Mouse (Mus musculus) spleen, adult 2 months (tissue): ENCODE data around the gene Rap2a. TPM values are rescaled to one million over a fixed set of nuclear protein-coding genes. Genes with fewer than 3 reads are reported as not detected.

Experiments
- DNase-seq, 2 experiments: peaks; one replicate each; pipeline versions ENCODE4 v3.0.0 to v3.0.0-alpha.2; 2012 to 2021; ENCODE audit warnings: low spot score in 2 of 2, low read depth in 1 of 2
- H3K27ac ChIP-seq: fragments of 200-500 bp; 2 replicates; pipeline ENCODE4 v1.5.1; 2012; ENCODE audit warnings: low read length, inconsistent platforms; ENCODE audit not compliant: insufficient read depth
- H3K27me3 ChIP-seq: fragments of 200-500 bp; 2 replicates; pipeline ENCODE4 v1.6.1; 2012; ENCODE audit warnings: mild to moderate bottlenecking, moderate library complexity, low read length, inconsistent platforms; ENCODE audit not compliant: control insufficient read depth, insufficient read depth
- H3K36me3 ChIP-seq: fragments of 200-500 bp; 2 replicates; pipeline ENCODE4 v1.6.1; 2012; ENCODE audit warnings: mild to moderate bottlenecking, low read length, inconsistent platforms; ENCODE audit not compliant: control insufficient read depth, insufficient read depth
- H3K4me1 ChIP-seq: fragments of 200-500 bp; 2 replicates; pipeline ENCODE4 v1.6.1; 2011; ENCODE audit warnings: inconsistent platforms; ENCODE audit not compliant: control insufficient read depth, insufficient read depth, insufficient read length
- H3K4me3 ChIP-seq: fragments of 200-500 bp; 2 replicates; pipeline ENCODE4 v1.5.1; 2011; ENCODE audit warnings: mild to moderate bottlenecking, inconsistent platforms; ENCODE audit not compliant: insufficient read depth, insufficient read length; ENCODE audit errors: extremely low read depth
- CTCF ChIP-seq: fragments of 200-500 bp; IDR thresholded peaks from 2 replicates; pipeline ENCODE4 v1.5.1; 2011; ENCODE audit warnings: mild to moderate bottlenecking, inconsistent platforms; ENCODE audit not compliant: insufficient read depth, insufficient read length, insufficient replicate concordance; ENCODE audit errors: extremely low read depth
- POLR2A ChIP-seq: fragments of 200-500 bp; IDR thresholded peaks from 2 replicates; pipeline ENCODE4 v1.6.1; 2011; ENCODE audit warnings: low read depth, low read length, inconsistent platforms
- WGBS: fragments of 180-500 bp; shearing (Covaris S2); methylation state at CpG from one replicate; pipeline ENCODE4 v1.1.7; 2018; 5-methylcytosine and 5-hydroxymethylcytosine counted together
- polyA plus RNA-seq: library from polyadenylated mRNA; depleted of rRNA; stranded (reverse); fragments of >200 nt; gene quantifications from 2 replicates; pipeline ENCODE4 v1.2.3, GENCODE M21; 2012; rRNA removed

The Rap2a gene
- 9.1 and 9.4 TPM in 2 replicates for polyA plus RNA-seq

GRCm38 (mm10) chr14:120477982-120478568, at the start of gene Rap2a:
Gene Rap2a, plus strand, starts transcription at chr14:120478444.
- under 1% methylated on average over 60 of the region's 78 CpGs for WGBS
- Histone ChIP-seq H3K4me1 (no peaks in the 10 kb centered on the region), H3K36me3 (no peaks in the 10 kb centered on the region), H3K27me3 (peaks cover 3% of the 10 kb centered on the region; the same call in 1 of the 2 replicates), H3K4me3 (peak within 1 kb of the TSS; percentile 82), H3K27ac (peak within 1 kb of the TSS; percentile 99)
- TF ChIP-seq CTCF (no peak), POLR2A (peak; percentile 57)
- DNase-seq: peak; percentile 94

GRCm38 (mm10) chr14:120428497-120428896, 49.7 kb upstream of the Rap2a start:
- no peak for DNase-seq
- H3K27ac ChIP-seq: no peak overlapping the region
- H3K4me3 ChIP-seq: no peak overlapping the region
- 56% methylated on average over 5 of the region's 5 CpGs for WGBS
- peaks cover 10% of the 10 kb centered on the region; the same call in 1 of the 2 replicates for H3K36me3 ChIP-seq
- TF ChIP-seq POLR2A: no peak
- no peaks in the 10 kb centered on the region for H3K4me1 ChIP-seq
- H3K27me3 ChIP-seq: no peaks in the 10 kb centered on the region

- Histone ChIP-seq H3K27ac (no peak overlapping the region), H3K4me3 (no peak overlapping the region), H3K27me3 (no peaks in the 10 kb centered on the region), H3K4me1 (no peaks in the 10 kb centered on the region), H3K36me3 (peaks cover 2% of the 10 kb centered on the region; the same call in 1 of the 2 replicates)
- no peak for TF ChIP-seq CTCF
- TF ChIP-seq POLR2A: no peak
- peak in 1 of 2 experiments; percentile 28 for DNase-seq
These were observed 45.5 kb upstream of the Rap2a start for GRCm38 (mm10) chr14:120432773-120433172.

- no peak overlapping the region for H3K27ac ChIP-seq
- H3K27me3 ChIP-seq: no peaks in the 10 kb centered on the region
- no peak overlapping the region for H3K4me3 ChIP-seq
- no peak for TF ChIP-seq CTCF
- no peak for TF ChIP-seq POLR2A
- peaks cover 2% of the 10 kb centered on the region; the same call in 1 of the 2 replicates for H3K36me3 ChIP-seq
- H3K4me1 ChIP-seq: no peaks in the 10 kb centered on the region
- no peak for DNase-seq
- WGBS: 38% methylated on average over 8 of the region's 8 CpGs
These were observed 44.3 kb upstream of the Rap2a start for GRCm38 (mm10) chr14:120433931-120434398.

GRCm38 (mm10) chr14:120434831-120435230, 43.4 kb upstream of the Rap2a start:
- H3K27me3 ChIP-seq: no peaks in the 10 kb centered on the region
- H3K27ac ChIP-seq: no peak overlapping the region
- TF ChIP-seq POLR2A (no peak), CTCF (no peak)
- no peak overlapping the region for H3K4me3 ChIP-seq
- no peaks in the 10 kb centered on the region for H3K4me1 ChIP-seq
- no peak for DNase-seq
- 83% methylated on average over 1 of the region's 1 CpGs for WGBS
- no peaks in the 10 kb centered on the region for H3K36me3 ChIP-seq

- no peak overlapping the region for H3K27ac ChIP-seq
- no peak for DNase-seq
- H3K4me3 ChIP-seq: no peak overlapping the region
- H3K36me3 ChIP-seq: no peaks in the 10 kb centered on the region
- H3K27me3 ChIP-seq: no peaks in the 10 kb centered on the region
- H3K4me1 ChIP-seq: no peaks in the 10 kb centered on the region
- TF ChIP-seq CTCF (no peak), POLR2A (no peak)
These were observed 37.5 kb upstream of the Rap2a start for GRCm38 (mm10) chr14:120440716-120441115.

GRCm38 (mm10) chr14:120441256-120441655, 37.0 kb upstream of the Rap2a start:
- H3K36me3 ChIP-seq: no peaks in the 10 kb centered on the region
- no peak for TF ChIP-seq CTCF
- TF ChIP-seq POLR2A: no peak
- no peaks in the 10 kb centered on the region for H3K4me1 ChIP-seq
- no peak overlapping the region for H3K4me3 ChIP-seq
- H3K27me3 ChIP-seq: no peaks in the 10 kb centered on the region
- no peak for DNase-seq
- H3K27ac ChIP-seq: no peak overlapping the region
- 89% methylated on average over 4 of the region's 4 CpGs for WGBS
